Mouse (Mus musculus): Measurements from ENCODE around the gene Tom1l2.

DNA sequence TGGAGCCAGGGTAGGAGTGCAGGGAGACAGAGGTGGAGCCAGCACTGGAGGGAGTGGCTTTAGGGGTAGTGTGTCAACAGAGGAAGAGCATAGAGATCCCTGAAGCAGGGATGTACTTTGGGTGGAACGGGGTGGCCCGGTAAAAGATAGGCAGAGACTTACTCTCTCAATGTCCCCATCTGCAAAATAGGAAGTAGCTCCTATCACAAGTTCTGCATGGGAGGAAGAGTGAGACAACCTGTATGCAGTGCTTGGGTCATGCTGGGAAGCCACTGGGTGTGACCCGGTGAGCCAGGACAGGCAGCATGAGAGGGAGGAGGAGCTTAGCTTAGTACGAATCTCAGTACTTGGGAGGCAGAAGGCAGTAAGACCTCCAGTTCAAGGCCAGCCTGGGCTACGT lies 6.4 kb upstream of the Tom1l2 start:
- TF ChIP-seq POLR2A (IDR thresholded peaks at IDR 0.05; ENCODE audit: borderline replicate concordance, insufficient read depth, low read length) (no peak), CTCF (IDR thresholded peaks at IDR 0.05; ENCODE audit: borderline replicate concordance, insufficient read depth, low read depth, low read length) (no peak)
